Mouse (Mus musculus) kidney, embryonic 16.5 days (tissue): Measurements from ENCODE around the gene Plxdc2. TPM values are rescaled to one million over a fixed set of nuclear protein-coding genes. Genes with fewer than 3 reads are reported as not detected.

Experiments used
- ATAC-seq: fragments of 200-750 bp; cut with Nextera tagmentation; 2 replicates; pipeline ENCODE4 v1.8.0; 2017; ENCODE audit warnings: moderate TSS enrichment; ENCODE audit not compliant: low FRiP score, low TSS enrichment
- H3K27ac ChIP-seq: fragments of 300-500 bp; sonication (generic); 2 replicates; pipeline ENCODE4 v1.5.1; 2014; ENCODE audit warnings: low read length
- H3K27me3 ChIP-seq: fragments of 300-500 bp; sonication (generic); 2 replicates; pipeline ENCODE4 v1.6.1; 2014; ENCODE audit warnings: low read length, control low read depth, mixed read lengths; ENCODE audit not compliant: insufficient read depth
- H3K36me3 ChIP-seq: fragments of 300-500 bp; sonication (generic); 2 replicates; pipeline ENCODE4 v1.6.1; 2014; ENCODE audit warnings: low read length, control low read depth, mixed read lengths; ENCODE audit not compliant: insufficient read depth
- H3K4me1 ChIP-seq: fragments of 300-500 bp; sonication (generic); 2 replicates; pipeline ENCODE4 v1.6.1; 2014; ENCODE audit warnings: low read length, control low read depth, mixed read lengths; ENCODE audit not compliant: insufficient read depth
- H3K4me2 ChIP-seq: fragments of 300-500 bp; sonication (generic); replicated peaks from 2 replicates; pipeline ENCODE4 v1.6.1; 2014; ENCODE audit warnings: low read depth, low read length
- H3K4me3 ChIP-seq: fragments of 300-500 bp; sonication (generic); 2 replicates; pipeline ENCODE4 v1.5.1; 2014; ENCODE audit warnings: mild to moderate bottlenecking, low read length
- H3K9ac ChIP-seq: fragments of 300-500 bp; sonication (generic); replicated peaks from 2 replicates; pipeline ENCODE4 v1.6.1; 2014; ENCODE audit warnings: low read length
- H3K9me3 ChIP-seq: fragments of 300-500 bp; sonication (generic); 2 replicates; pipeline ENCODE4 v1.6.1; 2016; ENCODE audit warnings: low read length, control low read depth
- WGBS: fragments of 180-500 bp; shearing (Covaris S2); extraction: QIAGEN DNeasy Blood & Tissue Kit; methylation state at CpG from one replicate; pipeline ENCODE4 v1.1.7; 2014; 5-methylcytosine and 5-hydroxymethylcytosine counted together
- polyA plus RNA-seq: library from polyadenylated mRNA; unstranded; fragments of >200 nt; fragmentation: Nextera tagmentation; extraction: Ambion mirVana; gene quantifications from 2 replicates; pipeline ENCODE4 v1.2.1, GENCODE M21; 2015

Plxdc2 gene
- polyA plus RNA-seq: 41.0 and 41.4 TPM in 2 replicates

- H3K4me2 ChIP-seq: peak within 1 kb of the TSS; percentile 65
- H3K36me3 ChIP-seq: no peaks in the 10 kb centered on the region
- peaks cover 22% of the 10 kb centered on the region; the same call in 1 of the 2 replicates for H3K4me1 ChIP-seq
- peak within 1 kb of the TSS; percentile 93 for H3K27ac ChIP-seq
- no peaks in the 10 kb centered on the region for H3K27me3 ChIP-seq
- peak within 1 kb of the TSS; percentile 67 for H3K9ac ChIP-seq
- no peaks in the 10 kb centered on the region for H3K9me3 ChIP-seq
- ATAC-seq: peak; percentile 89
- H3K4me3 ChIP-seq: peak within 1 kb of the TSS; percentile 71
- under 1% methylated on average over 40 of the region's 45 CpGs for WGBS
Observed at GRCm38 (mm10) chr2:16356106-16356818, at the start of gene Plxdc2. Gene Plxdc2 (plus strand): TSS chr2:16356304.

DNA sequence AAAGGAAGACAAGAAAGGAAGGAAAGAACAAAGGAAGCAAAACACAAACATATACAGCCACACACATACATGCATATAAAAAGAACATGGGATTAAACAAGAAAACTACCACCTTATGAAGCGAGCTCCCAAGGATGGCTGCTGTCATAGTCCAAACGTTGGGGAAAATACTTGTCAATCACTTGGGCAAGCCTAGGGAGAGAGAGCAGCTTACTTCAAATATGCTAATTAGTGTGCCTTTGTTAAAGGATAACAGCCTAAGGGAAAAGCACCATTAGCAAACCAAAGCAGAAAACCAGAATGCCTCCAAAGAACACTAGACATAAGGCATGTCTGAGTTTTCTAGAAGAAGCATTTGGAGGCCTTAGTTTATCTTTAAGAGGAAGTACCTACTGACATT is 45.7 kb upstream of the Plxdc2 start:
- Histone ChIP-seq H3K27me3 (no peaks in the 10 kb centered on the region), H3K36me3 (no peaks in the 10 kb centered on the region), H3K9ac (no peak overlapping the region), H3K4me2 (no peak overlapping the region), H3K27ac (no peak overlapping the region), H3K4me1 (no peaks in the 10 kb centered on the region), H3K4me3 (no peak overlapping the region), H3K9me3 (no peaks in the 10 kb centered on the region)
- ATAC-seq: no peak
- WGBS: 39% methylated on average over 2 of the region's 2 CpGs

DNA sequence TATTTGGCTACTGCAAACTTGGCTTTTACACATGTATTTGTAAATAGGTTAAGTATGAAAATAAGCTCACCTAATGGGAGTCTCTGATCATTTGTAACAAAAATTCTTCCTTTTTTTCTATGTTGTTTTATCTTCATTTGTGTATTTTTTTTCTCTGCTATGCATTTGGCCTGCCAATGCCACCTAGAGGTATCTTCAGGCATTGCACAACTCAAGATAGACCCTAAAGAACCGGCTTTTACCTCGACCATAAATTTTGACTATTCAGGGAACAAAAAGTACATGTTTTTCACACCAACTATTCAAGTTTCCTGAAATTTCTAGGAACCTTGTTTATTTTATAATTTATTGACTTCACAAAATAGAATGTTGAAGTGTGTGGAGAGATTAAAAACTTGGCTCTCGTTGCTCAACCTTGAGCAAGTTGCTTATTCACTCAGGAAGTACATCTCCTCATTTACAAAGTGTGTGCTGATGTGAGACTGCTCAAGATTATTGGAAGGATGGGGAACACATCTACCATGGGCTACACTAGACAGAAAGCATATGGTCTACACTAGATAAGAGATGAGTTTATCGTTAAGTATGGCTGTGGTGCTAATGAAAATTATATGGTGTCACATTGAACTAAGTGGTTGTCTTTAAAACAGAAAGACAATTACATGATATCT is 43.6 kb upstream of the Plxdc2 start:
- Histone ChIP-seq H3K9ac (no peak overlapping the region), H3K4me1 (no peaks in the 10 kb centered on the region), H3K4me2 (no peak overlapping the region), H3K27me3 (no peaks in the 10 kb centered on the region), H3K4me3 (no peak overlapping the region), H3K9me3 (no peaks in the 10 kb centered on the region), H3K36me3 (no peaks in the 10 kb centered on the region), H3K27ac (no peak overlapping the region)
- 53% methylated on average over 4 of the region's 4 CpGs for WGBS
- no peak for ATAC-seq

- no peak overlapping the region for H3K9ac ChIP-seq
- WGBS: 35% methylated on average over 4 of the region's 4 CpGs
- ATAC-seq: no peak
- no peaks in the 10 kb centered on the region for H3K4me1 ChIP-seq
- no peaks in the 10 kb centered on the region for H3K27me3 ChIP-seq
- no peak overlapping the region for H3K4me3 ChIP-seq
- H3K27ac ChIP-seq: no peak overlapping the region
- H3K36me3 ChIP-seq: no peaks in the 10 kb centered on the region
- no peaks in the 10 kb centered on the region for H3K9me3 ChIP-seq
- no peak overlapping the region for H3K4me2 ChIP-seq
Observed at GRCm38 (mm10) chr2:16335194-16335781, 20.8 kb upstream of the Plxdc2 start.

DNA sequence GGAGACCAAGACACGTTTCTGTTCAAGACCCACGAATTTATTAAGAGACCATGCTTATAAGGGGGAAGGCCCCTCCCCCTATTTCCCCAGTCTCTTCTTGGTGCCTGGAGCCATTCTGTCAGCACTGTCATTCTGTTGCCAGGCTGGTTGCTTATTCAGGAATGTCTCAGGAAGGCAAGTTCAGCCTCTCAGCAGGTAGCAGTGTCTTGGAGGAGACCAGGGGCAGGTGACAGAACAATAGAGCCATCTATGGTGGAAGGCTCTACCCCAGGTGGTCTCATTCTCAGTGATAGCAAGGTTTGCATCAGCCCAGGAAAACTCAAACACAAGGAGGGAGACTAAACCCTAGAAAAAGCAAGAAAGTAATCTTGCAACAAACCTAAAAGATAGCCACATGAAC is 11.5 kb upstream of the Plxdc2 start:
- ATAC-seq: no peak
- Histone ChIP-seq H3K9ac (no peak overlapping the region), H3K4me3 (no peak overlapping the region), H3K4me2 (no peak overlapping the region), H3K36me3 (no peaks in the 10 kb centered on the region), H3K4me1 (no peaks in the 10 kb centered on the region), H3K27me3 (no peaks in the 10 kb centered on the region), H3K9me3 (no peaks in the 10 kb centered on the region), H3K27ac (no peak overlapping the region)
- 79% methylated on average over 2 of the region's 2 CpGs for WGBS

- Histone ChIP-seq H3K27ac (no peak overlapping the region), H3K27me3 (no peaks in the 10 kb centered on the region), H3K9ac (no peak overlapping the region), H3K4me1 (peaks cover 10% of the 10 kb centered on the region; the same call in 1 of the 2 replicates), H3K4me3 (no peak overlapping the region), H3K36me3 (no peaks in the 10 kb centered on the region), H3K9me3 (no peaks in the 10 kb centered on the region), H3K4me2 (no peak overlapping the region)
- WGBS: 60% methylated on average over 3 of the region's 3 CpGs
- ATAC-seq: no peak
Observed at GRCm38 (mm10) chr2:16351106-16351505, 5.0 kb upstream of the Plxdc2 start.

GRCm38 (mm10) chr2:16355611-16356105 is 446 bp upstream of the Plxdc2 start:
- peak overlapping the region; percentile 71 for H3K4me3 ChIP-seq
- no peaks in the 10 kb centered on the region for H3K36me3 ChIP-seq
- H3K9ac ChIP-seq: peak overlapping the region; percentile 67
- H3K4me1 ChIP-seq: peaks cover 25% of the 10 kb centered on the region; the same call in 1 of the 2 replicates
- no peaks in the 10 kb centered on the region for H3K27me3 ChIP-seq
- H3K4me2 ChIP-seq: peak overlapping the region; percentile 65
- ATAC-seq: peak; percentile 92
- no peaks in the 10 kb centered on the region for H3K9me3 ChIP-seq
- peak overlapping the region; percentile 93 for H3K27ac ChIP-seq
- WGBS: 0% methylated on average over 22 of the region's 22 CpGs

DNA sequence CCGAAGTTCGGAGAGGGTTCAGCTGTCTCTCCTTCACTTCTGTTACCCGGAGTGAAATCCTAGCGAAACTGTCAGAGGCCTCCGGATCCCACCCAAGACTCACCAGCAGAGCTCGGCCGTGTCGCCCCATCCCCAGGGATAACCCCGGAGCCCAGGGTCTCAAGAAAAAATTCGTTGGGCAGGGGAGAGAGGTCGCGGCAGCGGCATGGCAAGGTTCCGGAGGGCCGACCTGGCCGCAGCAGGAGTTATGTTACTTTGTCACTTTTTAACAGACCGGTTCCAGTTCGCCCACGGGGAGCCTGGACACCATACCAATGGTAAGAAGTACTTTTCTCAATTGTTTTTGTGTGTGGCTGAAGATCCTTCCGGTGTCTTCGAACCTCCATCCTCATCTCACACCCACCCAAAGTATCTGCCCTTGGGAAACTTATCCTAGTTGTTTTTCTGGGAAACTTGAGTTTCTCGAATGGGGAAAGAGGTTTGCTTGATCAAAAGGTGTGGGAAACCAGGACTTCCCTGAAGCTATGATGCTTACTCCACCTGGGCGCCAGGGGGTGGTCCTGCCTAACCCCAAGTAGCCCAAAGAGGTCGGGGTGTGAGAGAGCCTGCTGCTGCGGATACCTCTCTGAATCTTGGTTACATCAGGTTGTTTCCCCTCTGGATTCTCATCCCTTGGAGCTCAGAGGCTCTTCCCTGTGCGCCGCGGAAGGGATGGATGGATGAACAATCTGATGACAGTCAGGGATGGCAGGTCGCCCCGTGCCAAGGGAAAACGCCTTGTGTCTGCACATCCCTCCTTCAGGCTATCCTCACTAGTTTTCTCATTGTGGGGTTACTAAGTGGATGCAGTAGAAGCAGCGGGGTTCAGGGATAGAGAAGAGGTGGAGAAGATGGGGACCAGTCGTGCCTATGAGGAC is 1.1 kb downstream of the Plxdc2 start:
- peak overlapping the region; percentile 67 for H3K9ac ChIP-seq
- 2% methylated on average over 33 of the region's 33 CpGs for WGBS
- peak overlapping the region; percentile 71 for H3K4me3 ChIP-seq
- no peak; the same call in 1 of the 2 replicates for ATAC-seq
- no peaks in the 10 kb centered on the region for H3K36me3 ChIP-seq
- H3K9me3 ChIP-seq: no peaks in the 10 kb centered on the region
- H3K27me3 ChIP-seq: no peaks in the 10 kb centered on the region
- H3K27ac ChIP-seq: peak overlapping the region; percentile 93
- H3K4me1 ChIP-seq: peaks cover 22% of the 10 kb centered on the region; the same call in 1 of the 2 replicates
- peak overlapping the region; percentile 65 for H3K4me2 ChIP-seq

DNA sequence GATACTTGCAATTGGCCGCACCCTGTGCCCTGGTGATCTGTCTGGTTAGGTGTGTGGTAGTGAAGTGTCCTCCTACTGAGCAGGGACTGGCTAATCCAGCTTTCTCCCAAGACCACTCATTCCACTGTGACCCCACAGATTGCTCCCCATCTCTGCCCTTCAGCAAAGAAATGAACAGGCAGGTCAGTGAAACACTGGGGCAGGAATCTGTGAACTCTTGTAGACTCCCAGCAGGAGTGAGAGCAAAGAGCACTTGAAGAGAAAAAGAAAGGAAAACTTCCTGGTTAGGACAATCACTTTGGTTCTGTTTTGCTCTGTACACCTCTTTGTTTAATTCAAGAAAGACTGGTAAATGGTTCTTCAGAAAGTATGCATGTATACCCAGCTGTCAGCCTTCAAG is 1.8 kb downstream of the Plxdc2 start:
- Histone ChIP-seq H3K27ac (peak overlapping the region; percentile 93; the same call in 1 of the 2 replicates), H3K9me3 (no peaks in the 10 kb centered on the region), H3K4me2 (peak overlapping the region; percentile 65), H3K36me3 (no peaks in the 10 kb centered on the region), H3K27me3 (no peaks in the 10 kb centered on the region), H3K4me3 (peak overlapping the region; percentile 71), H3K9ac (peak overlapping the region; percentile 67), H3K4me1 (peaks cover 22% of the 10 kb centered on the region; the same call in 1 of the 2 replicates)
- 8% methylated on average over 1 of the region's 1 CpGs for WGBS
- no peak for ATAC-seq
